Mouse (Mus musculus): ENCODE measurements around the gene 2310033P09Rik.
A peak's percentile ranks its signal among the peaks of the same experiment; 100 is the strongest.

- TF ChIP-seq CTCF (IDR thresholded peaks at IDR 0.05; ENCODE audit: low read depth) (peak; percentile 89), EP300 (optimal IDR thresholded peaks at IDR 0.05) (no peak)
These were observed 24.3 kb upstream of the 2310033P09Rik start for GRCm38 (mm10) chr11:59183821-59184220.
